Mouse (Mus musculus) heart, adult 2 months (tissue): ENCODE data around the gene Gipc1. TPM values are rescaled to one million over a fixed set of nuclear protein-coding genes. Genes with fewer than 3 reads are reported as not detected.

Experiments used
- DNase-seq, 2 experiments: peaks; one replicate each; pipeline ENCODE4 v3.0.0; 2021
- H3K27ac ChIP-seq: fragments of 200-600 bp; 2 replicates; pipeline ENCODE4 v1.8.1; 2022
- H3K27me3 ChIP-seq: fragments of 200-500 bp; 2 replicates; pipeline ENCODE4 v1.6.1; 2012; ENCODE audit warnings: mild to moderate bottlenecking, low read length, inconsistent platforms, mixed read lengths; ENCODE audit not compliant: control insufficient read depth, insufficient read depth
- H3K36me3 ChIP-seq: fragments of 200-500 bp; 2 replicates; pipeline ENCODE4 v1.6.1; 2012; ENCODE audit warnings: low read length, inconsistent platforms; ENCODE audit not compliant: control insufficient read depth, insufficient read depth
- H3K4me1 ChIP-seq: fragments of 200-500 bp; 2 replicates; pipeline ENCODE4 v1.6.1; 2011; ENCODE audit warnings: low read length; ENCODE audit not compliant: control insufficient read depth, insufficient read depth
- H3K4me3 ChIP-seq: fragments of 200-600 bp; 2 replicates; pipeline ENCODE4 v1.8.1; 2022
- H3K79me2 ChIP-seq: fragments of 200-500 bp; replicated peaks from 2 replicates; pipeline ENCODE4 v1.6.1; 2012; ENCODE audit warnings: mild to moderate bottlenecking, inconsistent platforms, low read length, moderate library complexity, mixed read lengths; ENCODE audit not compliant: control insufficient read depth, insufficient read depth
- H3K9ac ChIP-seq: fragments of 200-500 bp; 2 replicates; pipeline ENCODE4 v1.6.1; 2012; ENCODE audit warnings: low read depth, mild to moderate bottlenecking, control low read depth, inconsistent platforms, low read length, mixed read lengths
- CTCF ChIP-seq: fragments of 200-600 bp; IDR thresholded peaks from 2 replicates; pipeline ENCODE4 v1.8.1; 2022; ENCODE audit warnings: antibody characterized with exemption, mild to moderate bottlenecking, moderate library complexity
- EP300 ChIP-seq: fragments of 200-500 bp; IDR thresholded peaks from 2 replicates; pipeline ENCODE4 v1.6.1; 2011; ENCODE audit warnings: low read depth, low read length, control low read depth; ENCODE audit not compliant: insufficient read depth
- POLR2A ChIP-seq: fragments of 200-500 bp; IDR thresholded peaks from 2 replicates; pipeline ENCODE4 v1.6.1; 2011; ENCODE audit warnings: mild to moderate bottlenecking, low read depth, low read length, control low read depth; ENCODE audit not compliant: insufficient read depth
- WGBS: fragments of 180-500 bp; shearing (Covaris S2); methylation state at CpG from one replicate; pipeline ENCODE4 v1.1.7; 2018; 5-methylcytosine and 5-hydroxymethylcytosine counted together
- intact Hi-C: fragments of 180-260 bp; cut with DNase I; formaldehyde crosslinking; loops from one replicate; pipeline ENCODE4 v1.15.1; 2025
- polyA plus RNA-seq: library from polyadenylated mRNA; depleted of rRNA; stranded (reverse); fragments of >200 nt; gene quantifications from 2 replicates; pipeline ENCODE4 v1.2.3, GENCODE M21; 2012
- total RNA-seq, 2 experiments: library from RNA; stranded (reverse); gene quantifications; 2 replicates each; pipeline ENCODE4 v1.2.3; 2021

Gipc1 gene
- total and polyA plus RNA-seq, 3 experiments, result 23.8 to 27.7 (median 25.6) TPM

- Histone ChIP-seq H3K27me3 (no peaks in the 10 kb centered on the region), H3K36me3 (no peaks in the 10 kb centered on the region), H3K4me3 (peak overlapping the region; percentile 43), H3K4me1 (no peaks in the 10 kb centered on the region), H3K9ac (peak overlapping the region; percentile 34; the same call in 1 of the 2 replicates), H3K79me2 (no peaks in the 10 kb centered on the region), H3K27ac (no peak overlapping the region)
- intact Hi-C loops, result loop anchor here (1.0 to 5.0 kb wide), 2 partner anchors 56 to 520 kb away; partner anchors contain the start of gene Ndufb7
- WGBS, result 53% methylated on average over 15 of the region's 15 CpGs
- no peak for DNase-seq
- no peak for TF ChIP-seq EP300
- no peak for TF ChIP-seq POLR2A
- no peak for TF ChIP-seq CTCF
Observed at GRCm38 (mm10) chr8:83621691-83622388, 30.6 kb upstream of the Gipc1 start.

GRCm38 (mm10) chr8:83622389-83622989 lies 30.0 kb upstream of the Gipc1 start:
- Histone ChIP-seq H3K79me2 (no peaks in the 10 kb centered on the region), H3K4me1 (no peaks in the 10 kb centered on the region), H3K9ac (peak overlapping the region; percentile 34; the same call in 1 of the 2 replicates), H3K36me3 (no peaks in the 10 kb centered on the region), H3K27me3 (no peaks in the 10 kb centered on the region), H3K4me3 (peak overlapping the region; percentile 43), H3K27ac (no peak overlapping the region)
- intact Hi-C loops, result loop anchor here (1.0 to 5.0 kb wide), 2 partner anchors 56 to 520 kb away; partner anchors contain the start of gene Ndufb7
- 7% methylated on average over 23 of the region's 23 CpGs for WGBS
- TF ChIP-seq EP300 (no peak), CTCF (peak; percentile 94)
- peak; percentile 85 to 88 for DNase-seq

GRCm38 (mm10) chr8:83623549-83623948 lies 28.9 kb upstream of the Gipc1 start:
- no peak for DNase-seq
- WGBS, result 75% methylated on average over 7 of the region's 7 CpGs
- TF ChIP-seq POLR2A (no peak), CTCF (no peak), EP300 (no peak)
- no peak overlapping the region for H3K9ac ChIP-seq
- intact Hi-C loops, result loop anchor here (5.0 kb wide), 1 partner anchor 521 kb away; no protein-coding TSS in a partner anchor
- no peaks in the 10 kb centered on the region for H3K36me3 ChIP-seq
- H3K27ac ChIP-seq, result no peak overlapping the region
- H3K27me3 ChIP-seq, result no peaks in the 10 kb centered on the region
- H3K79me2 ChIP-seq, result no peaks in the 10 kb centered on the region
- H3K4me3 ChIP-seq, result no peak overlapping the region
- no peaks in the 10 kb centered on the region for H3K4me1 ChIP-seq

GRCm38 (mm10) chr8:83624739-83625138 lies 27.7 kb upstream of the Gipc1 start:
- 26% methylated on average over 3 of the region's 3 CpGs for WGBS
- no peaks in the 10 kb centered on the region for H3K4me1 ChIP-seq

GRCm38 (mm10) chr8:83625676-83626299 lies 26.7 kb upstream of the Gipc1 start:
- Histone ChIP-seq H3K4me3 (no peak overlapping the region), H3K9ac (no peak overlapping the region), H3K27me3 (no peaks in the 10 kb centered on the region), H3K36me3 (no peaks in the 10 kb centered on the region), H3K4me1 (no peaks in the 10 kb centered on the region), H3K79me2 (no peaks in the 10 kb centered on the region), H3K27ac (no peak overlapping the region)
- no peak for DNase-seq
- intact Hi-C loops, result no loop called here
- WGBS, result 70% methylated on average over 6 of the region's 6 CpGs
- TF ChIP-seq CTCF (no peak), EP300 (no peak), POLR2A (no peak)

More at GRCm38 (mm10) chr8:83624739-83625138, 27.7 kb upstream of the Gipc1 start:
- H3K9ac ChIP-seq, result no peak overlapping the region
- intact Hi-C loops, result loop anchor here (5.0 kb wide), 1 partner anchor 522 kb away; no protein-coding TSS in a partner anchor
- no peak for TF ChIP-seq EP300
- TF ChIP-seq POLR2A, result no peak
- TF ChIP-seq CTCF, result peak; percentile 75
- no peaks in the 10 kb centered on the region for H3K36me3 ChIP-seq
- H3K27ac ChIP-seq, result no peak overlapping the region
- H3K4me3 ChIP-seq, result no peak overlapping the region
- no peak for DNase-seq
- no peaks in the 10 kb centered on the region for H3K79me2 ChIP-seq
- H3K27me3 ChIP-seq, result no peaks in the 10 kb centered on the region
